Mouse (Mus musculus): ENCODE results near the gene Rtl8b.
"Not testable (repeated sequence)": the region's sequence is repeated elsewhere in the genome, so short reads cannot be mapped to it uniquely, and the experiment has no call there.

Rtl8b gene

GRCm38 (mm10) chrX:53670294-53670693, at the start of gene Rtl8b:
Rtl8b (minus strand) TSS chrX:53670408.
- DNase-seq (ENCODE audit: low spot score): peak; percentile 80

- peak; percentile 66 for DNase-seq (ENCODE audit: low spot score)
Observed at GRCm38 (mm10) chrX:53716323-53717182, 46.3 kb upstream of the Rtl8b start.

GRCm38 (mm10) chrX:53715942-53716322, 45.7 kb upstream of the Rtl8b start:
- no peak for DNase-seq (ENCODE audit: low spot score)

GRCm38 (mm10) chrX:53702673-53703072, 32.5 kb upstream of the Rtl8b start:
- no peak for DNase-seq (ENCODE audit: low spot score)

- DNase-seq (ENCODE audit: low spot score): no peak
Observed at GRCm38 (mm10) chrX:53699225-53699624, 29.0 kb upstream of the Rtl8b start.

GRCm38 (mm10) chrX:53694008-53694777, 24.0 kb upstream of the Rtl8b start:
- DNase-seq (ENCODE audit: low spot score): no peak

GRCm38 (mm10) chrX:53693141-53693540, 22.9 kb upstream of the Rtl8b start:
- no peak for DNase-seq (ENCODE audit: low spot score)

GRCm38 (mm10) chrX:53692065-53692464, 21.9 kb upstream of the Rtl8b start:
- DNase-seq (ENCODE audit: low spot score): no peak

- not testable (repeated sequence) for DNase-seq (ENCODE audit: low spot score)
Observed at GRCm38 (mm10) chrX:53684676-53685075, 14.5 kb upstream of the Rtl8b start.

GRCm38 (mm10) chrX:53682650-53683049, 12.4 kb upstream of the Rtl8b start:
- not testable (repeated sequence) for DNase-seq (ENCODE audit: low spot score)

- peak; percentile 2 for DNase-seq (ENCODE audit: low spot score)
Observed at GRCm38 (mm10) chrX:53676943-53677342, 6.7 kb upstream of the Rtl8b start.

GRCm38 (mm10) chrX:53670696-53671095, 488 bp upstream of the Rtl8b start:
- DNase-seq (ENCODE audit: low spot score): not testable (repeated sequence)

GRCm38 (mm10) chrX:53669557-53670270, 494 bp downstream of the Rtl8b start:
- DNase-seq (ENCODE audit: low spot score): not testable (repeated sequence)

- not testable (repeated sequence) for DNase-seq (ENCODE audit: low spot score)
Observed at GRCm38 (mm10) chrX:53652917-53653316, 17.3 kb downstream of the Rtl8b start.

- no peak for DNase-seq (ENCODE audit: low spot score)
Observed at GRCm38 (mm10) chrX:53645885-53646284, 24.3 kb downstream of the Rtl8b start.

GRCm38 (mm10) chrX:53642980-53643961, 26.9 kb downstream of the Rtl8b start, which contains the start of gene Rtl8a:
Rtl8a (minus strand) TSS chrX:53643682.
- peak; percentile 80 for DNase-seq (ENCODE audit: low spot score)

- DNase-seq (ENCODE audit: low spot score): not testable (repeated sequence)
Observed at GRCm38 (mm10) chrX:53642604-53642979, 27.6 kb downstream of the Rtl8b start.

- DNase-seq (ENCODE audit: low spot score): not testable (repeated sequence)
Observed at GRCm38 (mm10) chrX:53638107-53638506, 32.1 kb downstream of the Rtl8b start.

Data from retina, embryonic 14.5 days (tissue).